Mouse (Mus musculus) MEL (cell line): ENCODE measurements around the gene Zswim9. TPM values are rescaled to one million over a fixed set of nuclear protein-coding genes. Genes with fewer than 3 reads are reported as not detected.

ENCODE experiments used
- DNase-seq: peaks from one replicate; pipeline ENCODE4 v3.0.0; 2011; ENCODE audit warnings: low read depth, low spot score
- H3K27ac ChIP-seq: 2 replicates; pipeline ENCODE4 v1.5.1; 2012; ENCODE audit warnings: low read depth, mild to moderate bottlenecking, control low read depth, low read length, moderate library complexity; ENCODE audit not compliant: control insufficient read depth
- H3K27me3 ChIP-seq, 2 experiments: fragments of 150-350 bp in 1 of 2; sonication (generic) in 1 of 2; 2 replicates each; pipeline ENCODE4 v1.6.1; 2012; ENCODE audit warnings: low read length in 2 of 2, mild to moderate bottlenecking in 2 of 2, improper control_type of control experiment in 1 of 2, moderate library complexity in 1 of 2; ENCODE audit not compliant: insufficient read depth in 2 of 2, control insufficient read depth in 1 of 2
- H3K36me3 ChIP-seq, 2 experiments: 2 replicates each; pipeline ENCODE4 v1.6.1; 2012 to 2014; ENCODE audit warnings: low read length in 2 of 2, improper control_type of control experiment in 1 of 2, inconsistent platforms in 1 of 2, mild to moderate bottlenecking in 1 of 2; ENCODE audit not compliant: insufficient read depth in 2 of 2, control insufficient read depth in 1 of 2
- H3K4me1 ChIP-seq, 2 experiments: fragments of 150-350 bp in 1 of 2; sonication (generic) in 1 of 2; 2 replicates each; pipeline ENCODE4 v1.6.1; 2012; ENCODE audit warnings: low read length in 2 of 2, improper control_type of control experiment in 1 of 2, mild to moderate bottlenecking in 1 of 2; ENCODE audit not compliant: insufficient read depth in 2 of 2, control insufficient read depth in 1 of 2
- H3K4me3 ChIP-seq, 2 experiments: fragments of 150-350 bp in 1 of 2; sonication (generic) in 1 of 2; 2 replicates each; pipeline ENCODE4 v1.5.1; 2012; ENCODE audit warnings: low read depth in 2 of 2, low read length in 2 of 2, mild to moderate bottlenecking in 2 of 2, moderate library complexity in 2 of 2, control low read depth in 1 of 2, improper control_type of control experiment in 1 of 2; ENCODE audit not compliant: control insufficient read depth in 1 of 2, insufficient read depth in 1 of 2
- H3K79me2 ChIP-seq: 2 replicates; pipeline ENCODE4 v1.6.1; 2012; ENCODE audit warnings: mild to moderate bottlenecking, low read length, moderate library complexity; ENCODE audit not compliant: control insufficient read depth, poor library complexity, insufficient read depth
- H3K9ac ChIP-seq: 2 replicates; pipeline ENCODE4 v1.6.1; 2012; ENCODE audit warnings: low read depth, mild to moderate bottlenecking, control low read depth, low read length, moderate library complexity; ENCODE audit not compliant: control insufficient read depth, poor library complexity, severe bottlenecking
- H3K9me3 ChIP-seq: fragments of 150-350 bp; sonication (generic); replicated peaks from 2 replicates; pipeline ENCODE4 v1.6.1; 2012; ENCODE audit warnings: mild to moderate bottlenecking, low read length, improper control_type of control experiment, moderate library complexity; ENCODE audit not compliant: insufficient read depth
- BHLHE40 ChIP-seq: IDR thresholded peaks from 2 replicates; pipeline ENCODE4 v1.6.1; 2012; ENCODE audit warnings: low read depth, mild to moderate bottlenecking, inconsistent platforms, low read length, improper control_type of control experiment, borderline replicate concordance
- CHD2 ChIP-seq: IDR thresholded peaks from 2 replicates; pipeline ENCODE4 v1.6.1; 2011; ENCODE audit warnings: low read length, improper control_type of control experiment
- CTCF ChIP-seq, 3 experiments: IDR thresholded peaks in 2 of 3; conservative IDR thresholded peaks in 1 of 3; 2 replicates each; pipeline ENCODE4 v1.5.1; 2011 to 2012; ENCODE audit warnings: low read length in 3 of 3, low read depth in 2 of 3, mild to moderate bottlenecking in 2 of 3, improper control_type of control experiment in 1 of 3, inconsistent platforms in 1 of 3, mixed read lengths in 1 of 3, moderate library complexity in 1 of 3; ENCODE audit not compliant: control insufficient read depth in 1 of 3, insufficient read depth in 1 of 3, poor library complexity in 1 of 3, severe bottlenecking in 1 of 3
- ELF1 ChIP-seq: IDR thresholded peaks from 2 replicates; pipeline ENCODE4 v1.6.1; 2014; ENCODE audit warnings: low read depth, mild to moderate bottlenecking, inconsistent platforms, low read length, improper control_type of control experiment, moderate library complexity
- HCFC1 ChIP-seq: IDR thresholded peaks from 2 replicates; pipeline ENCODE4 v1.6.1; 2012; ENCODE audit warnings: low read depth, mild to moderate bottlenecking, inconsistent platforms, low read length, improper control_type of control experiment, moderate library complexity
- JUND ChIP-seq: IDR thresholded peaks from 2 replicates; pipeline ENCODE4 v1.6.1; 2011; ENCODE audit warnings: low read depth, mild to moderate bottlenecking, improper control_type of control experiment, low read length
- MAX ChIP-seq: IDR thresholded peaks from 2 replicates; pipeline ENCODE4 v1.6.1; 2011; ENCODE audit warnings: low read length, improper control_type of control experiment
- MAZ ChIP-seq: IDR thresholded peaks from 2 replicates; pipeline ENCODE4 v1.6.1; 2012; ENCODE audit warnings: low read depth, mild to moderate bottlenecking, inconsistent platforms, low read length, improper control_type of control experiment
- MEF2A ChIP-seq: IDR thresholded peaks from 2 replicates; pipeline ENCODE4 v1.6.1; 2014; ENCODE audit warnings: low read depth, mild to moderate bottlenecking, inconsistent platforms, low read length, improper control_type of control experiment; ENCODE audit not compliant: poor library complexity, insufficient replicate concordance, severe bottlenecking; ENCODE audit errors: extremely low read depth
- MXI1 ChIP-seq: IDR thresholded peaks from 2 replicates; pipeline ENCODE4 v1.6.1; 2011; ENCODE audit warnings: mild to moderate bottlenecking, low read depth, low read length, improper control_type of control experiment
- MYB ChIP-seq: IDR thresholded peaks from 2 replicates; pipeline ENCODE4 v1.6.1; 2011; ENCODE audit warnings: mild to moderate bottlenecking, low read depth, low read length, improper control_type of control experiment
- MYC ChIP-seq: IDR thresholded peaks from 2 replicates; pipeline ENCODE4 v1.6.1; 2011; ENCODE audit warnings: low read depth, mild to moderate bottlenecking, low read length, improper control_type of control experiment, moderate library complexity
- NELFE ChIP-seq: IDR thresholded peaks from 2 replicates; pipeline ENCODE4 v1.6.1; 2011; ENCODE audit warnings: low read depth, low read length, improper control_type of control experiment
- NRF1 ChIP-seq: IDR thresholded peaks from 2 replicates; pipeline ENCODE4 v1.6.1; 2014; ENCODE audit warnings: low read depth, mild to moderate bottlenecking, inconsistent platforms, low read length, improper control_type of control experiment, moderate library complexity; ENCODE audit not compliant: poor library complexity, insufficient read depth, severe bottlenecking
- POLR2A ChIP-seq, 2 experiments: IDR thresholded peaks; 2 replicates each; pipeline ENCODE4 v1.6.1; 2011 to 2012; ENCODE audit warnings: low read length in 2 of 2, mild to moderate bottlenecking in 2 of 2, control low read depth in 1 of 2, improper control_type of control experiment in 1 of 2, low read depth in 1 of 2, moderate library complexity in 1 of 2; ENCODE audit not compliant: control insufficient read depth in 1 of 2, insufficient read depth in 1 of 2, poor library complexity in 1 of 2
- POLR2AphosphoS2 ChIP-seq: IDR thresholded peaks from 2 replicates; pipeline ENCODE4 v1.6.1; 2011; ENCODE audit warnings: low read length, improper control_type of control experiment
- RAD21 ChIP-seq: IDR thresholded peaks from 2 replicates; pipeline ENCODE4 v1.6.1; 2011; ENCODE audit warnings: mild to moderate bottlenecking, low read depth, low read length, improper control_type of control experiment
- SIN3A ChIP-seq: IDR thresholded peaks from 2 replicates; pipeline ENCODE4 v1.6.1; 2012; ENCODE audit warnings: low read length, improper control_type of control experiment, inconsistent platforms
- TCF12 ChIP-seq: IDR thresholded peaks from 2 replicates; pipeline ENCODE4 v1.6.1; 2014; ENCODE audit warnings: low read depth, mild to moderate bottlenecking, inconsistent platforms, low read length, improper control_type of control experiment, moderate library complexity
- UBTF ChIP-seq: IDR thresholded peaks from 2 replicates; pipeline ENCODE4 v1.6.1; 2012; ENCODE audit warnings: low read depth, mild to moderate bottlenecking, inconsistent platforms, low read length, improper control_type of control experiment, moderate library complexity, borderline replicate concordance; ENCODE audit not compliant: insufficient read depth
- USF1 ChIP-seq: IDR thresholded peaks from 2 replicates; pipeline ENCODE4 v1.6.1; 2014; ENCODE audit warnings: low read depth, mild to moderate bottlenecking, inconsistent platforms, low read length, improper control_type of control experiment, moderate library complexity
- USF2 ChIP-seq, 2 experiments: IDR thresholded peaks; 2 replicates each; pipeline ENCODE4 v1.6.1; 2011 to 2012; ENCODE audit warnings: improper control_type of control experiment in 2 of 2, low read length in 2 of 2, borderline replicate concordance in 1 of 2, inconsistent platforms in 1 of 2, low read depth in 1 of 2, mild to moderate bottlenecking in 1 of 2; ENCODE audit not compliant: insufficient read depth in 1 of 2
- ZKSCAN1 ChIP-seq: IDR thresholded peaks from 2 replicates; pipeline ENCODE4 v1.6.1; 2012; ENCODE audit warnings: low read depth, mild to moderate bottlenecking, inconsistent platforms, low read length, improper control_type of control experiment, moderate library complexity
- ZMIZ1 ChIP-seq: IDR thresholded peaks from 2 replicates; pipeline ENCODE4 v1.6.1; 2012; ENCODE audit warnings: low read depth, mild to moderate bottlenecking, inconsistent platforms, low read length, improper control_type of control experiment, moderate library complexity
- ZNF384 ChIP-seq: IDR thresholded peaks from 2 replicates; pipeline ENCODE4 v1.6.1; 2012; ENCODE audit warnings: low read depth, mild to moderate bottlenecking, inconsistent platforms, low read length, improper control_type of control experiment
- polyA plus RNA-seq, 2 experiments: library from polyadenylated mRNA; stranded (reverse) in 1 of 2; unstranded in 1 of 2; fragments of >175 nt in 1 of 2; fragments of >200 nt in 1 of 2; gene quantifications; 2 replicates each; pipeline versions ENCODE4 v1.2.1 to v1.2.4; 2012; ENCODE audit warnings: low replicate concordance in 2 of 2, low read depth in 1 of 2; ENCODE audit not compliant: insufficient read length in 2 of 2, insufficient read depth in 1 of 2, missing spikeins in 1 of 2
- total RNA-seq: library from RNA; depleted of rRNA; stranded (reverse); fragments of 300-350 nt; gene quantifications from 2 replicates; pipeline ENCODE4 v1.2.3, GENCODE M21; 2012

Gene Zswim9
- total and polyA plus RNA-seq, 3 experiments: 6.1 to 46.6 (median 7.7) TPM

- H3K9ac ChIP-seq: no peak overlapping the region
Observed at GRCm38 (mm10) chr7:13321424-13321823, 42.9 kb upstream of the Zswim9 start.

GRCm38 (mm10) chr7:13314095-13314597, 35.6 kb upstream of the Zswim9 start:
- Histone ChIP-seq H3K27me3 (no peaks in the 10 kb centered on the region), H3K79me2 (no peaks in the 10 kb centered on the region), H3K4me1 (peaks cover 12 to 19% of the 10 kb centered on the region in 2 experiments), H3K4me3 (no peak overlapping the region), H3K27ac (no peak overlapping the region), H3K9ac (no peak overlapping the region), H3K9me3 (no peaks in the 10 kb centered on the region), H3K36me3 (peaks cover 4 to 16% of the 10 kb centered on the region in 2 experiments)
- no peak for TF ChIP-seq POLR2A (IDR thresholded peaks at IDR 0.05; ENCODE audit: control insufficient read depth in 1 of 2, insufficient read depth in 1 of 2, low read depth in 1 of 2, low read length in 2 of 2, poor library complexity in 1 of 2)
- TF ChIP-seq CHD2: no peak
- no peak for TF ChIP-seq NELFE
- TF ChIP-seq NRF1: no peak
- TF ChIP-seq MYB: no peak
- no peak for TF ChIP-seq CTCF (IDR thresholded peaks at IDR 0.05 in 2 of 3, conservative IDR thresholded peaks at IDR 0.05 in 1 of 3; ENCODE audit: control insufficient read depth in 1 of 3, insufficient read depth in 1 of 3, low read depth in 2 of 3, low read length in 3 of 3, poor library complexity in 1 of 3, severe bottlenecking in 1 of 3)
- TF ChIP-seq JUND: no peak
- TF ChIP-seq MAZ: no peak
- no peak for TF ChIP-seq MYC
- TF ChIP-seq MXI1: no peak
- no peak for TF ChIP-seq POLR2AphosphoS2
- TF ChIP-seq MEF2A: no peak
- TF ChIP-seq UBTF: no peak
- TF ChIP-seq ELF1: no peak
- no peak for TF ChIP-seq ZNF384
- no peak for TF ChIP-seq TCF12
- no peak for TF ChIP-seq USF1
- TF ChIP-seq RAD21: no peak
- TF ChIP-seq ZKSCAN1: no peak
- TF ChIP-seq USF2 (IDR thresholded peaks at IDR 0.05; ENCODE audit: borderline replicate concordance in 1 of 2, insufficient read depth in 1 of 2, low read depth in 1 of 2, low read length in 2 of 2): no peak
- DNase-seq: no peak

More at GRCm38 (mm10) chr7:13321424-13321823, 42.9 kb upstream of the Zswim9 start:
- peak; percentile 34 for DNase-seq
- Histone ChIP-seq H3K36me3 (peaks cover 0 to 10% of the 10 kb centered on the region in 2 experiments; a peak in 2 of 4 replicates), H3K4me1 (peaks cover 0 to 17% of the 10 kb centered on the region in 2 experiments; a peak in 2 of 4 replicates), H3K4me3 (no peak overlapping the region), H3K9me3 (no peaks in the 10 kb centered on the region), H3K27ac (no peak overlapping the region), H3K79me2 (no peaks in the 10 kb centered on the region), H3K27me3 (no peaks in the 10 kb centered on the region)
- TF ChIP-seq CTCF (IDR thresholded peaks at IDR 0.05 in 2 of 3, conservative IDR thresholded peaks at IDR 0.05 in 1 of 3; ENCODE audit: control insufficient read depth in 1 of 3, insufficient read depth in 1 of 3, low read depth in 2 of 3, low read length in 3 of 3, poor library complexity in 1 of 3, severe bottlenecking in 1 of 3) (no peak; a peak in 1 of 6 replicates), HCFC1 (no peak), ELF1 (no peak), ZMIZ1 (no peak), MYC (no peak), CHD2 (no peak), UBTF (no peak), ZNF384 (no peak), SIN3A (no peak), MAX (no peak), BHLHE40 (no peak), RAD21 (no peak), NELFE (no peak)
